Mouse (Mus musculus) cerebellum, adult 2 months (tissue): ENCODE measurements at regions not wholly inside any gene's neighbourhood (a gene's known extent, or its start where the extent isn't known, plus 50 kb on each side); places are given as distances from the start of the nearest gene placed in this dataset.

Source experiments
- CTCF ChIP-seq: fragments of 200-500 bp; IDR thresholded peaks from 2 replicates; pipeline ENCODE4 v1.5.1; 2011; ENCODE audit warnings: low read depth, mild to moderate bottlenecking, control low read depth, low read length, moderate library complexity, borderline replicate concordance; ENCODE audit not compliant: insufficient read depth
- POLR2A ChIP-seq: fragments of 200-500 bp; IDR thresholded peaks from 2 replicates; pipeline ENCODE4 v1.6.1; 2011; ENCODE audit warnings: low read length, control low read depth, borderline replicate concordance; ENCODE audit not compliant: insufficient read depth

DNA sequence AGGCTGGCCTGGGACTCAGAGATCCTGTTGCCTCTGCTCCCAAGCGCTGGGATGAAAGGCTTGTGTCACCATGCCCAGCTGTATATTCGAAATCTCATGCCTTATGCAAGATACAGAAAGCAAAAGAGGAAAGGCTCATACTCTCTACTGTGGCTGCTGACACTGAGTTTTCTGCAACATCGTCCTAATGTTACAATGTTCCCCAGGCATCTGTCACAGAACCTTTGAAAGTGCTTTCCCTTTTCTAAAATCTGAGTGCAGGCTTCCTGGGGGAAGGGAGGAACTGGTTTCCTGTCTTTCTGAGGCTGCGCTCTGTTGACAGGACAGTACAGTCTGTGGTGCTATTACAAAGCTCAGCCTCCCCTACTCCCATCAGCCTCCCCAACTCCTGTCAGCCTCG is 72.6 kb upstream of the Foxn2 start:
- TF ChIP-seq CTCF, result no peak
- TF ChIP-seq POLR2A, result no peak
